Mouse (Mus musculus) forebrain, embryonic 14.5 days (tissue): Measurements from ENCODE around the gene Gm29866. TPM values are rescaled to one million over a fixed set of nuclear protein-coding genes. Genes with fewer than 3 reads are reported as not detected.
"Not testable (repeated sequence)": the region's sequence is repeated elsewhere in the genome, so short reads cannot be mapped to it uniquely, and the experiment has no call there.

Source experiments
- ATAC-seq: fragments of 200-750 bp; cut with Nextera tagmentation; 2 replicates; pipeline ENCODE4 v1.8.0; 2017; ENCODE audit warnings: mild to moderate bottlenecking, moderate library complexity
- DNase-seq: peaks from one replicate; pipeline ENCODE4 v3.0.0-alpha.2; 2015; ENCODE audit warnings: low spot score
- H3K27ac ChIP-seq: fragments of 300-500 bp; sonication (generic); 2 replicates; pipeline ENCODE4 v1.5.1; 2014; ENCODE audit warnings: low read depth, mild to moderate bottlenecking, control low read depth, low read length, moderate library complexity
- H3K27me3 ChIP-seq: fragments of 300-500 bp; sonication (generic); replicated peaks from 2 replicates; pipeline ENCODE4 v1.6.1; 2014; ENCODE audit warnings: low read length, control low read depth, mixed read lengths; ENCODE audit not compliant: control insufficient read depth, insufficient read depth
- H3K36me3 ChIP-seq: fragments of 300-500 bp; sonication (generic); 2 replicates; pipeline ENCODE4 v1.6.1; 2014; ENCODE audit warnings: low read length, control low read depth; ENCODE audit not compliant: control insufficient read depth, insufficient read depth
- H3K4me1 ChIP-seq: fragments of 300-500 bp; sonication (generic); 2 replicates; pipeline ENCODE4 v1.6.1; 2014; ENCODE audit warnings: antibody characterized with exemption, low read length, control low read depth; ENCODE audit not compliant: control insufficient read depth, insufficient read depth
- H3K4me2 ChIP-seq: fragments of 300-500 bp; sonication (generic); 2 replicates; pipeline ENCODE4 v1.6.1; 2014; ENCODE audit warnings: mild to moderate bottlenecking, control low read depth, low read length
- H3K4me3 ChIP-seq: fragments of 300-500 bp; sonication (generic); 2 replicates; pipeline ENCODE4 v1.5.1; 2014; ENCODE audit warnings: low read depth, low read length, control low read depth
- H3K9ac ChIP-seq: fragments of 300-500 bp; sonication (generic); 2 replicates; pipeline ENCODE4 v1.6.1; 2014; ENCODE audit warnings: mild to moderate bottlenecking, low read length, control low read depth, moderate library complexity
- H3K9me3 ChIP-seq: fragments of 300-500 bp; sonication (generic); replicated peaks from 2 replicates; pipeline ENCODE4 v1.6.1; 2016; ENCODE audit warnings: low read length, control low read depth, mixed read lengths; ENCODE audit not compliant: control insufficient read depth
- WGBS: fragments of 180-500 bp; shearing (Covaris S2); extraction: QIAGEN DNeasy Blood & Tissue Kit; methylation state at CpG from one replicate; pipeline ENCODE4 v1.1.7; 2014; 5-methylcytosine and 5-hydroxymethylcytosine counted together
- polyA plus RNA-seq: library from polyadenylated mRNA; unstranded; fragments of >200 nt; fragmentation: Nextera tagmentation; extraction: Ambion mirVana; gene quantifications from 2 replicates; pipeline ENCODE4 v1.2.1, GENCODE M21; 2014

Gm29866 gene
- polyA plus RNA-seq = not detected in 2 replicates

DNA sequence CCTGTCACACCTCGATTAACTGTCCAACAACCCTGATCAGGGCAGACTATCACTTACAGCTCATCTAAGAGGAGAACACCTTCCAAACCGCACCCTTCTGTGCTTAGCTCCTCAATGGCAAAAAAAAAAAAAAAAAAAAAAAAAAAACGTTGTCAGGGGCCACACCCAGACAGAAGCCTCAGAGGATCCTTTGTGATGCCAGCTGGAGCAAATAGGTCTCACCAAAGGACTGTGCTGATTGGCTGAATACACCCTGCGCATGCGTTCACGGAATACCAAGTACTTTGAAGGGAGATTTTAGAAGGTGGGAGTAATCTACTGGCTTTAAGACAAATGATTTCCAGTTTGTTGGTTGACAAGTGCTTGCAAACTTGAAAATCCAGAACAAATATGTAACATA lies at the start of gene Gm29866:
Gene Gm29866, minus strand, starts transcription at position 101 of the 400 bp plus-strand sequence.
- H3K4me3 ChIP-seq, H3K27me3 ChIP-seq, H3K9me3 ChIP-seq, H3K4me1 ChIP-seq, DNase-seq, H3K9ac ChIP-seq, H3K36me3 ChIP-seq, ATAC-seq, H3K27ac ChIP-seq, H3K4me2 ChIP-seq: not testable (repeated sequence)
- WGBS = no CpG with 5 or more reads among the region's 6 CpGs

Other genes starting within 250 kb of the Gm29866 start
- gene Gm20909, start 170.9 kb upstream of the Gm29866 start, polyA plus RNA-seq = not detected in 2 replicates
- not detected in 2 replicates for gene Gm20865, start 247.9 kb upstream of the Gm29866 start, polyA plus RNA-seq